Mouse (Mus musculus) macrophage (primary cell): ENCODE measurements around the gene Pawr. TPM values are rescaled to one million over a fixed set of nuclear protein-coding genes. Genes with fewer than 3 reads are reported as not detected.

Experiments used
- H3K27ac ChIP-seq: fragments of 350-480 bp; formaldehyde crosslinking; 2 replicates; pipeline ENCODE4 v1.9.0; 2021
- H3K36me3 ChIP-seq: fragments of 350-480 bp; formaldehyde crosslinking; 2 replicates; pipeline ENCODE4 v1.9.0; 2021; ENCODE audit errors: inconsistent target
- H3K4me3 ChIP-seq: fragments of 350-480 bp; formaldehyde crosslinking; 2 replicates; pipeline ENCODE4 v1.9.0; 2021; ENCODE audit errors: inconsistent target
- H3K79me2 ChIP-seq: fragments of 350-480 bp; formaldehyde crosslinking; 2 replicates; pipeline ENCODE4 v1.9.0; 2021; ENCODE audit errors: inconsistent target
- WGBS: methylation state at CpG from one replicate; pipeline ENCODE4 v1.1.7; 2026; ENCODE audit warnings: inconsistent platforms; ENCODE audit not compliant: missing documents; 5-methylcytosine and 5-hydroxymethylcytosine counted together
- polyA plus RNA-seq: library from polyadenylated mRNA; stranded (reverse); fragments of 250-400 nt; gene quantifications from 3 replicates; pipeline ENCODE4 v1.2.4, GENCODE M21; 2018; ENCODE audit warnings: inconsistent platforms

Gene Pawr
- polyA plus RNA-seq, 1 experiment from 2014 or later, result not detected

GRCm38 (mm10) chr10:108443931-108444876, 112.3 kb downstream of the Pawr start:
- Histone ChIP-seq H3K36me3 (no peaks in the 10 kb centered on the region), H3K79me2 (no peaks in the 10 kb centered on the region), H3K27ac (no peak overlapping the region), H3K4me3 (no peak overlapping the region)
- 86% methylated on average over 19 of the region's 19 CpGs for WGBS

- H3K36me3 ChIP-seq, result no peaks in the 10 kb centered on the region
- no peak overlapping the region for H3K27ac ChIP-seq
- WGBS, result 63% methylated on average over 4 of the region's 4 CpGs
- H3K4me3 ChIP-seq, result no peak overlapping the region
- H3K79me2 ChIP-seq, result no peaks in the 10 kb centered on the region
These were observed 113.2 kb downstream of the Pawr start for GRCm38 (mm10) chr10:108445123-108445522.

- Histone ChIP-seq H3K36me3 (no peaks in the 10 kb centered on the region), H3K4me3 (no peak overlapping the region), H3K27ac (no peak overlapping the region), H3K79me2 (no peaks in the 10 kb centered on the region)
- 68% methylated on average over 10 of the region's 10 CpGs for WGBS
These were observed 113.7 kb downstream of the Pawr start for GRCm38 (mm10) chr10:108445606-108446005.

- H3K79me2 ChIP-seq, result no peaks in the 10 kb centered on the region
- H3K27ac ChIP-seq, result no peak overlapping the region
- 9% methylated on average over 24 of the region's 24 CpGs for WGBS
- H3K4me3 ChIP-seq, result no peak overlapping the region
- H3K36me3 ChIP-seq, result no peaks in the 10 kb centered on the region
These were observed 114.4 kb downstream of the Pawr start for GRCm38 (mm10) chr10:108446041-108446931.

GRCm38 (mm10) chr10:108447211-108447610, 115.3 kb downstream of the Pawr start:
- H3K27ac ChIP-seq, result no peak overlapping the region
- no peaks in the 10 kb centered on the region for H3K36me3 ChIP-seq
- H3K79me2 ChIP-seq, result no peaks in the 10 kb centered on the region
- WGBS, result 36% methylated on average over 10 of the region's 10 CpGs
- H3K4me3 ChIP-seq, result no peak overlapping the region

- Histone ChIP-seq H3K79me2 (no peaks in the 10 kb centered on the region), H3K4me3 (no peak overlapping the region), H3K27ac (no peak overlapping the region), H3K36me3 (no peaks in the 10 kb centered on the region)
- WGBS, result 90% methylated on average over 11 of the region's 11 CpGs
These were observed 116.5 kb downstream of the Pawr start for GRCm38 (mm10) chr10:108448421-108448820.

GRCm38 (mm10) chr10:108450401-108450800, 118.5 kb downstream of the Pawr start:
- H3K27ac ChIP-seq, result no peak overlapping the region
- no peak overlapping the region for H3K4me3 ChIP-seq
- whole genome bisulfite sequencing, result 94% methylated on average over 4 of the region's 4 CpGs
- H3K36me3 ChIP-seq, result no peaks in the 10 kb centered on the region
- H3K79me2 ChIP-seq, result no peaks in the 10 kb centered on the region

GRCm38 (mm10) chr10:108451516-108451915, 119.6 kb downstream of the Pawr start:
- no peaks in the 10 kb centered on the region for H3K79me2 ChIP-seq
- no peaks in the 10 kb centered on the region for H3K36me3 ChIP-seq
- WGBS, result 85% methylated on average over 8 of the region's 8 CpGs
- no peak overlapping the region for H3K27ac ChIP-seq
- no peak overlapping the region for H3K4me3 ChIP-seq

GRCm38 (mm10) chr10:108452421-108452820, 120.5 kb downstream of the Pawr start:
- no peaks in the 10 kb centered on the region for H3K79me2 ChIP-seq
- 95% methylated on average over 8 of the region's 9 CpGs for WGBS

GRCm38 (mm10) chr10:108453561-108453960, 121.6 kb downstream of the Pawr start:
- H3K79me2 ChIP-seq, result no peaks in the 10 kb centered on the region
- 74% methylated on average over 2 of the region's 2 CpGs for WGBS
- no peaks in the 10 kb centered on the region for H3K36me3 ChIP-seq
- no peak overlapping the region for H3K27ac ChIP-seq
- no peak overlapping the region for H3K4me3 ChIP-seq

More at GRCm38 (mm10) chr10:108452421-108452820, 120.5 kb downstream of the Pawr start:
- Histone ChIP-seq H3K4me3 (no peak overlapping the region), H3K27ac (no peak overlapping the region), H3K36me3 (no peaks in the 10 kb centered on the region)

- H3K27ac ChIP-seq, result no peak overlapping the region
- no peaks in the 10 kb centered on the region for H3K36me3 ChIP-seq
- 96% methylated on average over 11 of the region's 11 CpGs for WGBS
- H3K4me3 ChIP-seq, result no peak overlapping the region
- no peaks in the 10 kb centered on the region for H3K79me2 ChIP-seq
These were observed 122.8 kb downstream of the Pawr start for GRCm38 (mm10) chr10:108454691-108455117.

GRCm38 (mm10) chr10:108455204-108455603, 123.3 kb downstream of the Pawr start:
- 88% methylated on average over 10 of the region's 10 CpGs for WGBS
- Histone ChIP-seq H3K36me3 (no peaks in the 10 kb centered on the region), H3K79me2 (no peaks in the 10 kb centered on the region), H3K4me3 (no peak overlapping the region), H3K27ac (no peak overlapping the region)

- Histone ChIP-seq H3K36me3 (no peaks in the 10 kb centered on the region), H3K27ac (no peak overlapping the region), H3K79me2 (no peaks in the 10 kb centered on the region), H3K4me3 (no peak overlapping the region)
- 95% methylated on average over 2 of the region's 2 CpGs for WGBS
These were observed 124.0 kb downstream of the Pawr start for GRCm38 (mm10) chr10:108455883-108456282.

GRCm38 (mm10) chr10:108457054-108457453, 125.1 kb downstream of the Pawr start:
- 100% methylated on average over 2 of the region's 2 CpGs for WGBS
- Histone ChIP-seq H3K36me3 (no peaks in the 10 kb centered on the region), H3K79me2 (no peaks in the 10 kb centered on the region), H3K4me3 (no peak overlapping the region), H3K27ac (no peak overlapping the region)

- no peak overlapping the region for H3K4me3 ChIP-seq
- no peak overlapping the region for H3K27ac ChIP-seq
- WGBS, result 82% methylated on average over 2 of the region's 2 CpGs
- H3K79me2 ChIP-seq, result no peaks in the 10 kb centered on the region
- no peaks in the 10 kb centered on the region for H3K36me3 ChIP-seq
These were observed 129.9 kb downstream of the Pawr start for GRCm38 (mm10) chr10:108461862-108462261.
